Mouse (Mus musculus) kidney, adult 11 months (tissue): ENCODE data around the gene Comp.

Source experiments
- DNase-seq: peaks from one replicate; pipeline ENCODE4 v3.0.0; 2022

Comp gene

GRCm38 (mm10) chr8:70353194-70353817, 20.1 kb upstream of the Comp start, which contains the start of gene Upf1:
Upf1 (minus strand) TSS chr8:70353278.
- DNase-seq = peak; percentile 99

GRCm38 (mm10) chr8:70354004-70354403, 19.4 kb upstream of the Comp start:
- DNase-seq = no peak

GRCm38 (mm10) chr8:70356111-70356510, 17.2 kb upstream of the Comp start:
- DNase-seq = no peak

- peak; percentile 49 for DNase-seq
Observed at GRCm38 (mm10) chr8:70359411-70359810, 13.9 kb upstream of the Comp start.

- no peak for DNase-seq
Observed at GRCm38 (mm10) chr8:70360769-70361168, 12.6 kb upstream of the Comp start.

- no peak for DNase-seq
Observed at GRCm38 (mm10) chr8:70361484-70362032, 11.8 kb upstream of the Comp start.

GRCm38 (mm10) chr8:70364066-70364465, 9.3 kb upstream of the Comp start:
- DNase-seq = peak; percentile 81

GRCm38 (mm10) chr8:70366588-70366987, 6.8 kb upstream of the Comp start:
- no peak for DNase-seq

- DNase-seq = no peak
Observed at GRCm38 (mm10) chr8:70370476-70370875, 2.9 kb upstream of the Comp start.

GRCm38 (mm10) chr8:70371951-70372350, 1.4 kb upstream of the Comp start:
- DNase-seq = peak; percentile 80

GRCm38 (mm10) chr8:70374318-70374927, 1.1 kb downstream of the Comp start:
- peak; percentile 85 for DNase-seq

- DNase-seq = no peak
Observed at GRCm38 (mm10) chr8:70375212-70375859, 2.0 kb downstream of the Comp start.

- no peak for DNase-seq
Observed at GRCm38 (mm10) chr8:70376275-70376741, 3.0 kb downstream of the Comp start.

- DNase-seq = no peak
Observed at GRCm38 (mm10) chr8:70377049-70377448, 3.7 kb downstream of the Comp start.

GRCm38 (mm10) chr8:70380069-70380468, 6.7 kb downstream of the Comp start:
- DNase-seq = no peak

GRCm38 (mm10) chr8:70383287-70383686, 9.9 kb downstream of the Comp start:
- DNase-seq = peak; percentile 57

GRCm38 (mm10) chr8:70389678-70390077, 16.3 kb downstream of the Comp start:
- no peak for DNase-seq

GRCm38 (mm10) chr8:70393087-70393486, 19.7 kb downstream of the Comp start:
- no peak for DNase-seq

- no peak for DNase-seq
Observed at GRCm38 (mm10) chr8:70394269-70394998, 21.1 kb downstream of the Comp start.

GRCm38 (mm10) chr8:70395649-70396048, 22.3 kb downstream of the Comp start:
- DNase-seq = no peak

- DNase-seq = no peak
Observed at GRCm38 (mm10) chr8:70396184-70396583, 22.8 kb downstream of the Comp start.

- DNase-seq = no peak
Observed at GRCm38 (mm10) chr8:70397611-70398563, 24.5 kb downstream of the Comp start.
